Mouse (Mus musculus) left cerebral cortex, adult 8-10 months (tissue): ENCODE measurements at regions not wholly inside any gene's neighbourhood (a gene's known extent, or its start where the extent isn't known, plus 50 kb on each side); places are given as distances from the start of the nearest gene placed in this dataset.

Source experiments
- DNase-seq, 2 experiments: peaks; one replicate each; pipeline ENCODE4 v3.0.0; 2022; ENCODE audit warnings: low spot score in 2 of 2

DNA sequence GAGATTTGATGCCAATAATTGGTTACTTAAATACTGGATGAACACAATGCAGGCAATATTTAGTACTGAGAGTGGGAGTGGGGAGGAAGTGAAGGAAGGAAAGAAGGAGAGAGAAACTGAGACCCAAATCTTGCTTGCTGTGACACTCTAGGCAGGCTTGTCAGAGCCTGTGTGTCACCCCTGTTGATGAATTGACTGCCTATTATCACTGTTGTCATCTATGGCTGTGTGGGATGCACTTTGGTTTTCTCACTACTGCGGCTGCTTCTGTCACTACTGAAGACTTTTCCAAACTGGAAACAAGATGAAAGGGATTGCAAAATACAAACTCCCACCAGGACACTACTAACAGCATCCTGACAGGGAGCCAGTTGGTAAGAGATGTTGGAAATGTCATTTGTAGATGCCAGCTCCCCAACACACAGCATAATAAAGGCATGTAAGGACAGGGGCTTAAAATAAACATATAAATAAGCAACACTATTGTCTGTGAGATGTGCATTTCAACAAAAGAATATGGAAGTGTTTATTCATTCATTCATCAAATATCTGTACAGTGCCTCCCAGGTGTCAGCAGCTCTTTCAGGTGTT lies 207.0 kb upstream of the Ufl1 start:
- no peak for DNase-seq

DNA sequence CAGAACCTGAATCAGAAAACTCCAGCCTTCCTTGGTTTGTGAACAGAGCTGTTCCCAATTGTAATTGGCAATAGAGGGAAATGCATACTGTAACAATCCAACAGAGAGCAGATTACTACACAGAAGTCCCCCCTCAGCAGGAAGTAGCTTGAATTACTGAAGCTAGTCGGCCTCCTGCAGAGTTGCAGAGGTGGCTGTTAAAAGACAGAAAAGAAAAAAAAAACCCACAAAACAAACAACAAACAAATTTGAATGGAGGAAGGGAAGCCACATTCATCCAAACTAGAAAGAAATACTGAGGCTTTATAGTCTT lies 202.0 kb upstream of the Ufl1 start:
- no peak for DNase-seq

DNA sequence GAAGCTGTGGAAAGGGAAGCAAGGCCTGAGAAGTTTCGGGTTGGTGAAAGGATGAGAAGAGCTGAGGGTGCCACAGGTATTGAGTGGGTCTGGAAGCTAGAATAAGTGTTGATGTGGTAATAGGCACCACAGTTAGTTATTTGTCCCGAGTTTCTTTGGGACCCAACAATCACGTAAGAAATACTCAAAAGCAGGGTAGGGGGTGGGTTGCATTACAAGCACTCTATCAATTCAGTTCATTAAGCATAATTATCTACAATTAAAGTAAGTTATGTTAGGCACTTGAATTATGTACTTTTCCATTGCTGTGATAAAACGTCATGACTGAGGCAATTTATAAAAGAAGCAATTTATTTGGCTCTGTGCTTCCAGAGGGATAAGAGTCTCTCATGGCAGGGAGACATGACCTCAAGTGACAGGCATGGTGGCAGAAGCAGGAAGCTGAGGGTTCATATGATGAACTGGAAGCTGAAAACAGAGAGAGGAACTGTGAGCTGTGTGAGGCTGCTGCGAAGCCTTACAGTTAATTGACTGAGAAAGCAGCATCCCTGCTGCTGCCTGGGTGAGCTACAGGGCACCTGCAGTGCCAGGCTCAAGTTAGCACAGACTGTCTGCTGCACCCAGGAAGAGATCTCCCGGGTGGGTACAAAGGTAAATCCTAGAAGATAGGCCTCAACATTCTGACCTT lies 201.5 kb upstream of the Ufl1 start:
- DNase-seq: no peak

DNA sequence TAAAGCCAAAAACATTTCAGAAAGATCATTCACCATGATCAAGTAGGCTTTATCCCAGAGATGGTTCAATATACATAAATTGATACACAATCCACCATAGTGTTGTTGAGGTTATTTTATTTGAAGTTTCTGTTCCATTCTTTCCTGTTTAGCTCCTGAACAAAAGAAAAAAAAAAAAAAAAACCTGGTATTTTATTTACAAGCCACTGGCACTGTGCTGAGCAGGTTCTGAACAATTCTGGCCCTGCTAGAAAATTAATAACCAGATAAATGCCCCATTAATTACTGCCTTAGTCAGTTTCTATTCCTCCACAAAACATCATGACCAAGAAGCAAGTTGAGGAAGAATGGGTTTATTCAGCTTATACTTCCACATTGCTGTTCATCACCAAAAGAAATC lies 191.4 kb upstream of the Ufl1 start:
- no peak for DNase-seq

DNA sequence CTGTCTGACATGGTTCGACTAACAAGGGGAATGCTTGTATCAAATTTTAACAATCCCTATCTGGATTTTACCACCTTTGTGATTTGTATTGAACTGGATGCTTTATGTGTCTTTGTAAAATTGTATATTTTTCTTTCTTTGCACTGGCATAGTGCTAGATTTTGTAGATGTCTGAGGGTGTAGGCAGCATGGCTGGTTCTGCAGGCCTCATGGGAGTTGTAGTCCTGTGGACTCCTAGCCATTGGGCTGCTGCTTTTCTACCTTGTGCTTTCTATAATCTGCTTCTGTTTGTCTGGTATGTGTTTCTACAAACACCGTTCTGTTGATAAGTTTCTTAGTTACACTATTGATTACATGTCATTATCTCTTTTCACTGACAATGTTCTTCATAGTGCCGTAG lies 184.9 kb upstream of the Ufl1 start:
- no peak for DNase-seq

DNA sequence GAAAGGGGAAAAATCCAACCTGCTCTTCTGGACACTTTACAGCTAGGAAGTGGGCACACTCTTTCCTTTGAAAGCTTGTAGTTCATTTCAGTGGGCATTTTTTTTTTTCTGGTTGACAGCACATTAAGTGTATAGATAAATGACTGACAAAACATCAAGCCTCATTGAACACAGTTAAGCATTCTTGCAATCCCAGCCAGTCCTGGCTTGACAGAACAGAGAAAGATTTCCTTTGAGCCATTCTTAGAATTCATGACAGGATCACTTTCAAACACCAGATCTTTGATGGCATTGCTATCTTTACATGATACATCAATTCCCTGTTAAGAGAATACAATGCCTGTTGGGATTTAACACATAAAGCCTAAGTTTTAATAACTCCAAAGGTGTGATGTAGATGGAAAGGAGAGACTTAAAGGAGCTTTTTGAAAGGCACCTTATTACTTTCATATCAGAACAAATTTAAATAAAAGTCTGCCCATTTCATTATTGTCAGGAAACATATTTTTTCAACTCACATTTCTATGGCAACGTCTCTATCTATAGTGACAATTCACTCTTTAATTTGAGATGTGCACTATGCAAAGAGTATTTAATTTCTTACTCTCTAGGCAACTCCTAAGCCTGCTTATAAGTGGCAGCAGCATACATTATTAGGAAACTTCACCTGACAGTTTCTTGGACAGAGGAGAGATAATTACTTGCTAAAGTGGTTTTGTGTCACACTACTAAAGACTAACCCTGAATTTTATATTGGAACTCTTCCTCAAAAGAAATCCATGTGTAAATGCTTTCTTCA lies 183.4 kb upstream of the Ufl1 start:
- DNase-seq: no peak

DNA sequence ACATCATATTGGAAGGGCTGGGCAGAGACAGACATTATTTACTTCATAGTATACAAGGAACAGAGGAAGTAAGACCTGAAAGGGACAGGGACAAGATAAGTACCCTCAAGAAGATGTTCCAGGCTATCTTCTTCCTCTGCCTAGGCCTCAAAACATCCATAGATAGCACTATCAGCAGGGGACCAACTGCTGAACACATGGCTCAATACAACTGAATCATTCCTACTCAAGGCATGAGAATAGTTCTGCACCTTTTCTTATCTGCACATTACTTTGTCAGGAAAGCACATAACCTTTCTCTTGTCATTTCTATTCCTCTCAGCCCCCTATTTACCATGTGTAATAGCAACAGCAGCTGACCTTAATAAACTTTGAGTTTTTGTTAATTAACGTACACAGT lies 182.4 kb upstream of the Ufl1 start:
- no peak for DNase-seq

DNA sequence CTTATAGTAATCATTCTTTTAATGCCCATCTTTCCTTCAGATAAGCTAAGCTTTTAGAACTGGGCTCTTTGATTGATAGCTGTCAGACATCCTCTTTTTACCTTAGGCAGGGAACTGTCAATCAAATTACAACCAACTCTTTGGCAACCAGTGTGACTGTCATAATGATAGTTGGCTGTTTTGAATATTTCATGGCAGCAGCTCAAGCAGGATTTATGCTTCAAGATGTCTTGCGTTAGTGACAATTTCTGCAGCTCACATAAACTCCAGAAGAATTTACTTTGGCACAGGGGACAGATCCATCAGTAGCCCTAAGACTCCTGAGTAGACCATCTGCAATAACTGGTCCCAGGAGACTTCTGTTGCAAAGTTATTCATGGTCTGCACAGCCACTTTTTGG lies 178.5 kb upstream of the Ufl1 start:
- DNase-seq: no peak

DNA sequence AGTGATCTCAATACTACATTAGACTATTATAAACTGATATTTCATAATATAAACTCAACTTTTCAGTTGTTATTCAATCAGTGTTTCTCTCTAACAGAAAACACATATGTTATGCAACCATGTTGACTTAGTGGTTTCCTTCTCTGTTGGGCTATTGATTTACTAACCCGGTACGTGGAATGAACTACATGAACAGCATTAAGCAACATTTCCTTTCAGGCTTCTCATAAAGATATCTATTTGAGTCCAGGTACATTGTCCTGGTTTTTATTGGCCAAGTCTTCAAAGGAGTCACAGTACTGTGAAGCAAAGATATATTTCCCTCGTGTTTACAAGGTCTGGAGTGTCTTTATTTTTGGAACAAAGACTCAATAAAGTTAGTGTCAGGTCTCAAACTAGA lies 173.1 kb upstream of the Ufl1 start:
- no peak for DNase-seq

DNA sequence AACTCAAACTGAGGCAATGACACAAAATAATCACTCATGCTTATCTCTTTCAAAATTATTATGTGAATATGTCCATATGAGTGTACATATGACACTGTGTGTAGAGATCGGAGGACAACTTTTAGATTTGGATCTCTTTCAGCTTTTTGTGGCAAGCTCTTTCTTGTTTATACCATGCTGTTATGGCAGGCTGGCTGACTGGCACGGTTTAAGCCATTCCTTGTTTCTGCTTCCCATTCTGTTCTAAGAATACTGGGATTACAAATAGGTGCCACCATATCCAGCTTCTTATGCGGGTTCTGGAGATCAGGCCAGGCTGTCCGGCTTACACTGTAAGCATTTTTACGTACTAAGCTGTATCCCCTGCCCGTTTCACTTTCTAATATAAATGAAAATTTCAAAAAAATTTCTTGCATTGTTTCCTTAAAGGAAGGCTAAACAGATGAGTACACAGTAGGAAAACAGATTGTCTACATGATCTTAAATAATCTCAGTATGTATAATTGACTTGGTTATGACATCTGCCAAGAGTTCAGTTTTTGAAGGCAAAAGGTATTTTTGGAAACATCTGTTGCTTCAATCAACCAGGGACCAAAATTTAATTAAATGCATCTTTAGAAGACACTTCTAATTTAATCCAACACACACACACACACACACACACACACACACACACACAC lies 171.6 kb upstream of the Ufl1 start:
- DNase-seq: no peak

DNA sequence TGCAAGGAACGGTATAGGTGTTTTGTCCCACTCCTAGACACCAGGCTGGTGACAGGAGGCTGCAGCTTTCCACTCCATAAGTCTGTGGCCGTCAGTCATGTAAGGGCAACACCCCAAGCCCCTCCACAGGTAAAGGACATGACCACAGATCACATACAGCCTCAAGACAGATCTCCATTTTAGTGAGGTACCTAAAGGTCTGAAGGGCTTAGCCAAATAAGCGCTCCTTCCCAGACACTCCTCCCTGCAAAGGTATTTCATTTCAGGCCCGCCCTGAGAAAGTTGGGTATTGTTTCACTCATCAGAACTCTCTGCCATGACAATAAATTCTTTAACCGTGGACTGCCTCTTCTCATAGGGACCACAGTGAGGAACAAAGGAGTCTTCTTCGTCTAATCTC lies 170.2 kb upstream of the Ufl1 start:
- no peak for DNase-seq

DNA sequence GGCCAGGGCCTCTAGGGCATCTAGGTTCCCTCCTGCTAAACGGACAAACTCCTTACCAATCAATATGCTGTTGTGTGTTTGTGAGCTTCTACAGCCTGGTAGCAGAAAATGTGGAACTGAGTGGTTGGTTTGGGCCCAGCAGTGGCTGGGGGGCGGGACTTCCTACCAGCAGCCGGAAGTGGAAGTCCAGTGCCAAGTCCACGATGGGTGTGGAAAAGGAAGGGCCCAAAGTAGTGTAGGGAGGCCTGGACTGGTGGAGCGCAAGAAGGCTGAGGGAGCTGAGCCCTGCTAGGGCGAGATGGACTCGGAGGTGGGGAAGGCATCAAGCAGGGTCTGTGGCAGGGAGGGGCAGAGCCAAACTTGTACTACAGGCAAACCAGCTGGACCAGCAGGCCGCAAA lies 150.6 kb upstream of the Ufl1 start:
- DNase-seq: no peak

DNA sequence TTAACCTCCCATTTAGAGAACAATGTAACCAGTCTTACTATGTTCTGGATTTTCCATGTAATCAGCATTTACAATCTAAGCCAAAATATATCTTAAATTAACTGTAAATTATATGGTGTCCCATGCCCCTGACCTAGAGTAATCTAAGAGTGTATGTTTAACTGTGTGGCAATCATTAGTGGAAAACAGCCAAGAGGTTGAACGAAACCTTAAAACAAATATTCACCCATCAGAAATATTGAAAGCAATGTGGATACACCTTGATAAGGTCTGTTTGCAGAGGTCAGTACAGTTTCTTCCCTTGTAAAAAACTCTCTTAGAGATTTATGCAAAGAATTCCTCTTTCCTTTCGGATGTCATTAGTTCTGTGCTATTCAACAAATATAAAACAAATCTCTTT lies 134.7 kb upstream of the Ufl1 start:
- no peak for DNase-seq

DNA sequence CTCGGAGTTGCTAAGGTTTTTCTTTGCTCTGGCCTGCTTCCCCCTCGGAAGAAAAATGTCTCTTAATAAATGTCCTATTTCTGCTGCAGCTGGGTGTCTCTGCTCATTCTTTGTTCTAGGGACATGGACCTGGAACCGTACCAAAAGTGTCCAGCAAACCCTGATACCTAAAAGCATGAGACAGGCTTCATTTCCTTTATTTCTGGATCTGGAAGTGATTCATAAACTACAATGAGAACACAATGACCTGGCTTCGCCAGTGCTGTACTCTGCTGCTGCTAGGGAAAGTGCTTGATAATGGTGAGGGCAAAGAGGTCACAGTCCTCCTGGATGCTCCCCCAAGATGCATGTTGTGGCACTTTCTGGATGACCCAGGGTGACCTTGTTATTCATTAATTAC lies 128.8 kb upstream of the Ufl1 start:
- DNase-seq: no peak

DNA sequence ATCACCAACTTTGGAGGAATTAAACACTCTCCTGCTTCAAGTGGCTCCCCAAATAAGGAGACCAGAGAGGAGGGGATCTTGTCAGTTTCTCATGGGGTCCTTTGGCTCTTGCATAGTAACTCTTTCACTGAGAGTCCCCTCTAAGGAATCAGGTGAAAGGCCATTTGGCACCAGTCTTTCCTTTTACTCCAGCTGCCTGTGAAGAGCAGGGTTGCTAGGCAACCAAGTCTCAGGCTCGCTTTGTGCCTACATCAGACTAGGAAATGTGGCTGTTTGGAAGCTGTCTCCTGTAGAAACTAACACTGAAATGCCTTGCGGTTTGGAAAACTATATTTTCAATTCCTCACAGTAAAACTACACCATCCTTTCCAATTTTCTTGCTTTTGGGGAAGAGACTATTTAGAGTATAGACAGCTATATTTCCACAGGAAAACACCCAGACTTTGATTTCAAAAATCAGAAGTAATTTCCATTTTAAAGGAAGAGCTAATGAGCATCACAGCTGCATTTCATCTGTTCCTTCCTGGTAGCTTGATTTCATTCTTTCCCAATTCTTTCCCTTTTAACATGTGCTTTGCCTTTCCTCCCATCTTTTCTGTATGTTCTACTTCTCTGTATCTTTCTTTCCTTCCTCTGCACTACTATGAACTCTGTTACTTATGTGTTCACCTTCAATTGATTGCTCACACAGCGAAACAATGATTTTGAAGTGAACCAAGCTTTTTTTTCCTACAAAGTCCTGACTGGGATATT lies 127.3 kb upstream of the Ufl1 start:
- peak; percentile 13 to 74 for DNase-seq

DNA sequence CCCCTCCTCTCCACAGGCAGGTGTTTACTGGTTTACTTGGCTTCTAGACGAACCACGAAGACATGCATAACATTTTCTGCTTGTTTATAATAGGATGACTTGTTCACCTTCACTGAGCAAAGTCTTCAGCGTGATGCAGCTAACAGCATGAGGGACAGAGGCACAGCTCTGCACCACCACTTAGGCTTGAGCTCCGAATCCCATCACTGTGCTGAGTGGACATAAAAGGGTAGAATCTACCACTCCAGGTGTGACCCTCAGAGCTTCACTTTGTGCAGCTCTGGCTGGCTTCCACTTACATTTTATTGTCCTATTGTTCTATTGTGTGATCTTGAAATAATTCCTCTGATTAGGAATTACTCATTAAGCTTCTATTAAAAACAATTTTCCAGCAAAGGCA lies 126.2 kb upstream of the Ufl1 start:
- no peak for DNase-seq

DNA sequence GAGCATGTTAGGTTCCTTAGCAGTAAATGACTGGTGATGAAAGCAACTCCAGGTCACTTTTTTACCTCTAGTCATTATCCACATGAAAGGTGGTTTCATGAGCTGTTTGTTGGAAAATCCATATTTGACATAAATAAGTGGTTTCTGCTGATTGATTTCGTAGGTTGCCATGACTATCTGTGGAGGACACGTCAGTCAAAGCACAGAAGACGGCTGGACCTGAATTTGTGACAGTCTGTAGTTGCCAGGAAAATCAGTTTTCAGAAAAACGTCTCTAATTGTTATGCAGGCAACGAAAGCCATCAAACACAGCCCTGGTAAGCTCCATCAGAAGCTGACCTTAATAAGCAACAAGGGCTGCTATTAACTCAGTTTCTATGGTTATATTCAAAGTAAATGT lies 107.9 kb upstream of the Ufl1 start:
- no peak for DNase-seq

DNA sequence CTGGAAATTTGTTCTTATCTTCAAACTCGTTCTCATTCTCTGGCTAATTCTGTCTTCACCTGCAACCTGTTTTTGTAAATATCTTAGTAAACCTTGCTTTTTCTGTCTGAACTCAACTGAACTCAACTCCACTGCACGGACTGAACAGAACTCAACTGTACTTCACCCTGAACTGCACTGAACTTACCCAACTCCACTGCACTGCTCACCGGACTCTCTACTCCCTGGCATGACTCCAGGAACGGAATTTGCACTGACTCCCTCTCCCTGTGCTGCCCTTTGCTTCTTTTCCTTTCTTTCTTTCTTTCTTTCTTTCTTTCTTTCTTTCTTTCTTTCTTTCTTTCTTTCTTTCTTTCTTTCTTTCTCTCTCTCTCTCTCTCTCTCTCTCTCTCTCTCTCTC lies 90.4 kb upstream of the Ufl1 start:
- no peak for DNase-seq

DNA sequence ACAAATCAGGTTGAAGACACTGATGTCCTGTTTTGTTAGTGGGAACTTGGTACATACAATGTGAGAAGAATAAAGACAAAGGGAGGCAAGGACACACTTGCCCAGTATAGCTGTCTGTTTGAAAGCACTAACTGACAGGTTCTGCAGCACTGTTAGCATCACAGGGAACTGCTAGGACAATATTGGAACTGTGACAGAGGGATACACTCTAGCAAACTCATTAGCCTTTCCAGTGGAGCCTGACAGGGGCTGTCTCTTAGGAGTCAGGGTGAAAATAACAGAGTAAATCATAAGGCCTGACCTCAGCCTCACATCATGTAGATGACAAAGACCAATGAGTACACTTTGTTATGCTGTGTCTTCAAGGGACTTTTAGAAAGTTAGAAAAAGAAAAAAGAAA lies 82.8 kb upstream of the Ufl1 start:
- no peak for DNase-seq

DNA sequence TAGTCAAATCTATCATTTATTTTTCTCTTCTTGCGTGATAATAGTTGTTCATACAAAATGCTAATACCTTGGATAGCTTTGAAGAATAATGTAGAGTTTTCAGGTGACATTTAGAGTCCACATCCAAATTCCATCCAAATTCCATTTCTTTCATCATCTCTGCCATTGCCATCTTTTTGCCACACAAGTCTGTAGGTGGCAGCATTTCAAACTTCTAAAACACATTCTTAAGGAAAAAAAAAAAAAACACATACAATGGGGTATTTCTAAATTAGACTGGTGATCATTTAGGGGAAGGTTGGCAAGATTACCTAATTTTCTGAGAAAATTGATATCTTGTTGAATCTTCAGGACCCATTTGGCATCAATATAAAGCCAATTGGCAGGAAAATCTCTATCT lies 56.0 kb upstream of the Ufl1 start:
- DNase-seq: no peak
